Mouse (Mus musculus) CH12F3 (cell line): ENCODE data around the gene Cwf19l1.

Experiments
- in situ Hi-C: fragments of 300-500 bp; cut with MboI; formaldehyde crosslinking; loops from 2 replicates; pipeline ENCODE4 v1.14.3; 2020; ENCODE audit warnings: low sequenced_read_pairs

The Cwf19l1 gene

GRCm38 (mm10) chr19:44064734-44065133, 70.9 kb downstream of the Cwf19l1 start:
- in situ Hi-C loops: no loop called here

DNA sequence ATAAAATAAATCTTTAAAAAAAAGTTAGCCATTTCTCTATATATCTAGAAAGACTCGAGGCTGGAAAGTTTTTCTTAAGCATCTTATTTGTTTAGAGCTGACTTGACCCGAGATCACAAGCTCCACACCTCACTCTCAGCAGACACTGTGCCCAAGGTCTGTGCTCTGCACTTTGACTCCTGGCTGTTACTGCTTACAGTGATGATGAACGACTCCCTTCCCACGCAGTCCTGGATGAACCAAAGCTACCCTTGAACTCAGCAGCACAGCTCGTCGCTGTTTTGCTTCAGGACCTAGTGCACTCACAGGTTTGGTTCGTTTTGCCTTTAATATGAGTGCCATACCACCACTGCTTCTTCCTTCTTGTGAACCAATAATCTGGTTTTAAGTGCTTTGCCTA, 71.9 kb downstream of the Cwf19l1 start:
- in situ Hi-C loops: no loop called here

GRCm38 (mm10) chr19:44060226-44060625, 75.5 kb downstream of the Cwf19l1 start:
- in situ Hi-C loops: no loop called here
